Mouse (Mus musculus): ENCODE results near the gene Arl5c. TPM values are rescaled to one million over a fixed set of nuclear protein-coding genes. Genes with fewer than 3 reads are reported as not detected.

The Arl5c gene
- polyA plus RNA-seq, 1 experiment = 2.0 TPM

GRCm38 (mm10) chr11:97945031-97945430, 51.0 kb downstream of the Arl5c start:
- Histone ChIP-seq H3K27ac (ENCODE audit: insufficient read depth, low read length) (no peak overlapping the region), H3K4me1 (ENCODE audit: control insufficient read depth, insufficient read depth, low read length) (peaks cover 8% of the 10 kb centered on the region), H3K4me3 (replicated peaks; ENCODE audit: insufficient read depth, low read depth, low read length) (no peak overlapping the region)

DNA sequence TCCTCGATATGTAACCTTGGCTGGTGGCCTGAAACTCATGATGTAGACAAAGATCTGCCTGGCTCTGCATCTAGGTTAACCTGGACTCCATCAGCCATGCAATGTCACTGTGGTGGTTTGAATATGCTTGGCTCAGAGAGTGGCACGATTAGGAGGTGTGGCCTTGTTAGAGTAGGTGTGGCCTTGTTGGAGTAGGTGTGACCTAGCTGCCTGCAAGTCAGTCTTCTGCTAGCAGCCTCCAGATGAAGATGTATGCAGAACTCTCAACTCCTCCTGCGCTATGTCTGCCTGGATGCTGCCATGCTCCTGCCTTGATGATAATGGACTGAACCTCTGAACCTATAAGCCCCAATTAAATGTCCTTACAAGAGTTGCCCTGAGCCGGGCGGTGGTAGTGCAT, 52.7 kb downstream of the Arl5c start:
- H3K4me1 ChIP-seq (ENCODE audit: control insufficient read depth, insufficient read depth, low read length) = no peaks in the 10 kb centered on the region
- 74% methylated on average over 5 of the region's 5 CpGs for WGBS
- no peak for TF ChIP-seq POLR2A (IDR thresholded peaks at IDR 0.05; ENCODE audit: borderline replicate concordance, insufficient read depth, low read length)
- no peak for TF ChIP-seq CTCF (IDR thresholded peaks at IDR 0.05; ENCODE audit: borderline replicate concordance, insufficient read depth, low read depth, low read length)
- DNase-seq = no peak
- H3K27me3 ChIP-seq (ENCODE audit: control insufficient read depth, insufficient read depth, low read length) = no peaks in the 10 kb centered on the region
- H3K4me3 ChIP-seq (replicated peaks; ENCODE audit: insufficient read depth, low read depth, low read length) = no peak overlapping the region
- no peak overlapping the region for H3K27ac ChIP-seq (ENCODE audit: insufficient read depth, low read length)

More at GRCm38 (mm10) chr11:97945031-97945430, 51.0 kb downstream of the Arl5c start:
- TF ChIP-seq CTCF (IDR thresholded peaks at IDR 0.05; ENCODE audit: borderline replicate concordance, insufficient read depth, low read depth, low read length) (no peak), POLR2A (IDR thresholded peaks at IDR 0.05; ENCODE audit: borderline replicate concordance, insufficient read depth, low read length) (no peak)
- no peak for DNase-seq
- no peaks in the 10 kb centered on the region for H3K27me3 ChIP-seq (ENCODE audit: control insufficient read depth, insufficient read depth, low read length)
- WGBS = 58% methylated on average over 10 of the region's 10 CpGs

DNA sequence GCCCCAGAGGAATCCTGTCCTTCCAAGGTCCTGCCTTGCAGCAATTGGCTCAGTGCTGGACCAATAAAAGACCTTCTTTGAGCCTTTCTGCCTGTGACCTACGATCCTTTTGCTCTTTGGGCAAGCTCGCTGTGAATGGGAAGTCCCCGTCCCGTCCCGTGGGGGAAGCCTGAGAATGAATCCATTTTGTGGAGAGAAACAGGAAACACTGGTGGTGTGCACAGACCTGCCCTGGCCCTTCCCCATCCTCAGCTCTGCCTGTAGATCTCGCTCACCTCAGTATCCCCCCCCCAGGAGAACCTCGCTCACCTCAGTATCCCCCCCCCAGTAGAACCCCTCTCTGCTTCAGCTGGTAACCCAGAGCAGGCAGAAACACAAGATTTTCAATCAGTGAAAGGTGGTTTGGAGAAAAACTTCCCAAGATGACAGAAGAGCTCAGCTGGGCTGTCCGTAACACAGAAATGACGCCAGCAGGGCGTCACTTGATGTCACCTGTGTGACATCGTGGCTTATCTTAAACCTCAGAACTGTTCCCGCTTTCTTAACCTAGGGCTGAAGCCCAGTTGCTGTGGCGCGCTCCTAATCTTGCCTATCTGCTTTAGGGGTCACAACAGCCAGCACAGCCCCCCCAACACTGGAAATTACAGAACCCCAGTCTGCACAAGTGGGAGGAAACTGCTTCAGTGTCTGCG, 53.4 kb downstream of the Arl5c start:
- H3K4me3 ChIP-seq (replicated peaks; ENCODE audit: insufficient read depth, low read depth, low read length) = no peak overlapping the region
- no peak overlapping the region for H3K27ac ChIP-seq (ENCODE audit: insufficient read depth, low read length)
- WGBS = 84% methylated on average over 15 of the region's 15 CpGs
- H3K4me1 ChIP-seq (ENCODE audit: control insufficient read depth, insufficient read depth, low read length) = no peaks in the 10 kb centered on the region
- no peaks in the 10 kb centered on the region for H3K27me3 ChIP-seq (ENCODE audit: control insufficient read depth, insufficient read depth, low read length)
- no peak for DNase-seq
- TF ChIP-seq CTCF (IDR thresholded peaks at IDR 0.05; ENCODE audit: borderline replicate concordance, insufficient read depth, low read depth, low read length) = no peak
- no peak for TF ChIP-seq POLR2A (IDR thresholded peaks at IDR 0.05; ENCODE audit: borderline replicate concordance, insufficient read depth, low read length)

Other genes with a start within 250 kb of the Arl5c start
- 17.2 and 17.7 TPM in 2 replicates for gene Cwc25, start 229.6 kb downstream of the Arl5c start, polyA plus RNA-seq (2012; rRNA removed)
- 0.80 and 0.81 TPM in 2 replicates for gene 1700001P01Rik, start 220.3 kb downstream of the Arl5c start, polyA plus RNA-seq (2012; rRNA removed)
- gene Rpl23, start 213.7 kb downstream of the Arl5c start, polyA plus RNA-seq (2012; rRNA removed) = 234 and 281 TPM in 2 replicates
- 74.9 and 78.5 TPM in 2 replicates for gene Lasp1, start 197.2 kb downstream of the Arl5c start, polyA plus RNA-seq (2012; rRNA removed)
- gene B230217C12Rik, start 155.4 kb downstream of the Arl5c start, polyA plus RNA-seq (2012; rRNA removed) = 117 TPM in 2 replicates
- 0.98 and 1.1 TPM in 2 replicates for gene Fbxo47, start 112.0 kb downstream of the Arl5c start, polyA plus RNA-seq (2012; rRNA removed)
- 46.2 and 51.5 TPM in 2 replicates for gene Plxdc1, start 9.7 kb downstream of the Arl5c start, polyA plus RNA-seq (2012; rRNA removed)
- 34.6 and 37.5 TPM in 2 replicates for gene Cacnb1, start 26.9 kb upstream of the Arl5c start, polyA plus RNA-seq (2012; rRNA removed)
- gene Rpl19, start 30.5 kb upstream of the Arl5c start, polyA plus RNA-seq (2012; rRNA removed) = 746 and 786 TPM in 2 replicates
- 31.0 and 37.7 TPM in 2 replicates for gene Stac2, start 57.3 kb upstream of the Arl5c start, polyA plus RNA-seq (2012; rRNA removed)
- 23.0 and 25.1 TPM in 2 replicates for gene Fbxl20, start 154.2 kb upstream of the Arl5c start, polyA plus RNA-seq (2012; rRNA removed)
- gene Med1, start 197.1 kb upstream of the Arl5c start, polyA plus RNA-seq (2012; rRNA removed) = 27.0 and 29.0 TPM in 2 replicates
- 23.3 and 24.9 TPM in 2 replicates for gene Cdk12, start 206.9 kb upstream of the Arl5c start, polyA plus RNA-seq (2012; rRNA removed)

Data from cerebellum, adult 2 months (tissue).